Mouse (Mus musculus) erythroblast, embryonic 14.5 days (primary cell): ENCODE measurements around the gene Qtrt2.

Source experiments
- GATA1 ChIP-seq: IDR thresholded peaks from 2 replicates; pipeline ENCODE4 v1.6.1; 2012; ENCODE audit warnings: low read length, inconsistent platforms, mixed read lengths
- TAL1 ChIP-seq: IDR thresholded peaks from 3 replicates; pipeline ENCODE4 v1.6.1; 2012; ENCODE audit warnings: low read length, inconsistent platforms, mixed read lengths

DNA sequence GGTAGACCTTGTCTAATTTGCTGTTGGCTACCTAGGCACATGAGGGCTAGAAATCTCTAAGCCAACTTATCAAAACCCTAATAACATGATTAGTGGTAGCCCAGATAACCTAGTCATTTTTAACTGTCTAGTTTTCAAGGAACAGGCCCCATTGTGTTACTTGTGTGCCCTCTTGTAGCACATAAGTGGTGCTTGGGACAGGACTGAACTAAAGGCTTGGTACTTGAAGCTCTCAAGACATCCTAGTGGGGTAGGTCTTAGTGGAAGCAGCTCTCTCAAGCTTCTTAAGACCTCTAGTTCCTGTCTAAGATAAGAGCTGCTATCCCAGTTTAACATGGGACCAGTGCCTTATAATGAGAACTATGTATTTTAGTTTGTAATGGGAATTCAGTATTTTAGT, 4.0 kb upstream of the Qtrt2 start:
- no peak for TF ChIP-seq GATA1
- TF ChIP-seq TAL1, result no peak
